Mouse (Mus musculus): ENCODE data around the gene Olfr1155. TPM values are rescaled to one million over a fixed set of nuclear protein-coding genes. Genes with fewer than 3 reads are reported as not detected.

Gene Olfr1155
- polyA plus RNA-seq (2012; rRNA removed), result not detected in 2 replicates

DNA sequence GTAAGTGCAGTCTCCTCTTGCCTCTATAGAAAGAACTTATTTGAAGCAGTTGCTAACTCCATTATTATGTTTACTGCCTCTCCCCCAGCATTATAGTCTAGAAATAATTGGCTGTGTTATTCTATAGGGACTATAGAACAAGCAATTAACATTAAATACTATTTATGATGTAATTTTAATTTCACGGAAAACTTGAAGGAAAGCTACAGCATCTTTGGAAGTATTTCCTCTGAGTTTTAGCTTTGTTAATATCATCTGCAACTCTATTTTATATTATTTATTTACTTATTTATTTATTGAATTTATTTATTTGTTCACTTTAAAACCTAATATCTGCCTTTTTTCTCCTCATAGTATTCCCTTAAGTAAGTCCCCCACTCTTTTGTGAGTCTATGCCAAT, at the start of gene Olfr1155:
TSS of gene Olfr1155 (minus strand) at position 101 of the 400 bp plus-strand sequence.
- Histone ChIP-seq H3K36me3 (ENCODE audit: control insufficient read depth, insufficient read depth, low read length) (no peaks in the 10 kb centered on the region), H3K4me3 (ENCODE audit: insufficient read depth, low read depth, low read length) (no peak within 1 kb of the TSS), H3K27ac (ENCODE audit: insufficient read depth, low read depth, low read length) (no peak within 1 kb of the TSS), H3K4me1 (ENCODE audit: control insufficient read depth, insufficient read depth, low read length) (no peaks in the 10 kb centered on the region), H3K27me3 (replicated peaks; ENCODE audit: control insufficient read depth, insufficient read depth, low read length) (no peaks in the 10 kb centered on the region)
- TF ChIP-seq POLR2A (IDR thresholded peaks at IDR 0.05; ENCODE audit: low read depth, low read length), result no peak
- no peak for TF ChIP-seq CTCF (conservative IDR thresholded peaks at IDR 0.05; ENCODE audit: insufficient read depth, insufficient read length, low read depth, low read length)
- WGBS, result 91% methylated on average over 1 of the region's 1 CpGs
- no peak for DNase-seq

DNA sequence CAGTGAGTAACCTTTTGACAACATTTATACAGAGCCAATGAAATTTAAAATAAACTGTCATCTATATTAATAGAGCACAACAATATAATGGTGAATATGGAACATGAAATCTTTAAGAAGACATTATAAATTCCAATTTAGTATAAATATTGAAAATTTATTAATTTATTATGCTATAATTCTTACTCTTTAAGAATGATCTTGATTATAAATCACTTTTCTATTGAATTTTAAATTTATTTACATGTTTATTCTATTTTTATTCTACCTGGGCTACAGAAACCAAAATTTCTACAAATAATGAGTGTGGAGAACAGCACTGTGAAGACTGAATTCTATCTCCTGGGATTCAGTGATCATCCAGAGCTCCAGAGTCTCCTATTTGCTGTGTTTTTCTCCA, 44.9 kb upstream of the Olfr1155 start, which contains the start of gene Olfr1158:
TSS of gene Olfr1158 (plus strand) at position 301 of the 400 bp plus-strand sequence.
- H3K36me3 ChIP-seq (ENCODE audit: control insufficient read depth, insufficient read depth, low read length), result no peaks in the 10 kb centered on the region
- no peak within 1 kb of the TSS for H3K4me3 ChIP-seq (ENCODE audit: insufficient read depth, low read depth, low read length)
- H3K27me3 ChIP-seq (replicated peaks; ENCODE audit: control insufficient read depth, insufficient read depth, low read length), result no peaks in the 10 kb centered on the region
- no peak for TF ChIP-seq POLR2A (IDR thresholded peaks at IDR 0.05; ENCODE audit: low read depth, low read length)
- no peaks in the 10 kb centered on the region for H3K4me1 ChIP-seq (ENCODE audit: control insufficient read depth, insufficient read depth, low read length)
- DNase-seq, result no peak
- no peak within 1 kb of the TSS for H3K27ac ChIP-seq (ENCODE audit: insufficient read depth, low read depth, low read length)

DNA sequence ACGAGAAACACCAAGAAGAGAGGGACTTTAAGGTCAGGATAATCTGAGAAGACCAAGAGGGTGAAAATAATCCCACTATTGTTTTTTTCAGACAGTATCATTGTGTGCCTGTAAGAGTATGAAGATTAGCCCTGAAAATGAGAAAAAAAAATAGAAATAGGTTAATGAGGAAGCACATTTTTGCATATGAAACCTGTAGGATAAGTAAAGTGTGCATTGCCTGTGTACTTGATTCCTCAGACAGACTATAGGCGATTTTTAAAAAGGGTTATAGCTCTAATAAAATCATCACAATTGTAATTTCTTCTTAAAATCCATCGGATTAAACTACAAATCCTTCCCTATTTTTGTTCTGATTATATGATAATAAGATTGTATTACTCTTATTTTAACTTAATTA, 29.6 kb upstream of the Olfr1155 start, which contains the start of gene Olfr74:
TSS of gene Olfr74 (minus strand) at position 101 of the 400 bp plus-strand sequence.
- H3K36me3 ChIP-seq (ENCODE audit: control insufficient read depth, insufficient read depth, low read length), result no peaks in the 10 kb centered on the region
- no peak within 1 kb of the TSS for H3K27ac ChIP-seq (ENCODE audit: insufficient read depth, low read depth, low read length)
- no peak for DNase-seq
- no peaks in the 10 kb centered on the region for H3K27me3 ChIP-seq (replicated peaks; ENCODE audit: control insufficient read depth, insufficient read depth, low read length)
- no peak within 1 kb of the TSS for H3K4me3 ChIP-seq (ENCODE audit: insufficient read depth, low read depth, low read length)
- H3K4me1 ChIP-seq (ENCODE audit: control insufficient read depth, insufficient read depth, low read length), result no peaks in the 10 kb centered on the region
- WGBS, result 66% methylated on average over 3 of the region's 3 CpGs
- TF ChIP-seq CTCF (conservative IDR thresholded peaks at IDR 0.05; ENCODE audit: insufficient read depth, insufficient read length, low read depth, low read length) (no peak), POLR2A (IDR thresholded peaks at IDR 0.05; ENCODE audit: low read depth, low read length) (no peak)

DNA sequence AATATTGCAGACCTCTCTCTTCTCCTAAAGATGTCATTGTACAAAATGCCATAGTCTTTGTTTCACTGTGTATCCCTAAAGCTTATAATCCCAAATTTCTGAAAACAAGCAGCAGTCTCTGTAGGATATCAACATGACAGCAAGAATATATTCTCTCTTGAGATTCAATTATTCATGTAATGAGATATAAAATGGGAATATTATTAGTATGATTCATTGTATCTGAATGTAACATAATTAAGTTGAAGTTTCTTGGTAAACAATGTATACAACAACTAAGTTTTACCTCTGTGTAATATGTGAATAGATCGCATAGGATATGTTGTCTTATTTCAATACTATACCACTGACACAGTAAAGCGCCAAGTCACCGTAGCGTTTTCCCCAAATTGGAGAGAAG, 23.3 kb upstream of the Olfr1155 start, which contains the start of gene Olfr1157:
TSS of gene Olfr1157 (minus strand) at position 101 of the 400 bp plus-strand sequence.
- H3K27ac ChIP-seq (ENCODE audit: insufficient read depth, low read depth, low read length), result no peak within 1 kb of the TSS
- TF ChIP-seq CTCF (conservative IDR thresholded peaks at IDR 0.05; ENCODE audit: insufficient read depth, insufficient read length, low read depth, low read length) (no peak), POLR2A (IDR thresholded peaks at IDR 0.05; ENCODE audit: low read depth, low read length) (no peak)
- no peaks in the 10 kb centered on the region for H3K27me3 ChIP-seq (replicated peaks; ENCODE audit: control insufficient read depth, insufficient read depth, low read length)
- DNase-seq, result no peak
- no peaks in the 10 kb centered on the region for H3K36me3 ChIP-seq (ENCODE audit: control insufficient read depth, insufficient read depth, low read length)
- H3K4me3 ChIP-seq (ENCODE audit: insufficient read depth, low read depth, low read length), result no peak within 1 kb of the TSS
- WGBS, result 94% methylated on average over 4 of the region's 4 CpGs
- H3K4me1 ChIP-seq (ENCODE audit: control insufficient read depth, insufficient read depth, low read length), result no peaks in the 10 kb centered on the region

DNA sequence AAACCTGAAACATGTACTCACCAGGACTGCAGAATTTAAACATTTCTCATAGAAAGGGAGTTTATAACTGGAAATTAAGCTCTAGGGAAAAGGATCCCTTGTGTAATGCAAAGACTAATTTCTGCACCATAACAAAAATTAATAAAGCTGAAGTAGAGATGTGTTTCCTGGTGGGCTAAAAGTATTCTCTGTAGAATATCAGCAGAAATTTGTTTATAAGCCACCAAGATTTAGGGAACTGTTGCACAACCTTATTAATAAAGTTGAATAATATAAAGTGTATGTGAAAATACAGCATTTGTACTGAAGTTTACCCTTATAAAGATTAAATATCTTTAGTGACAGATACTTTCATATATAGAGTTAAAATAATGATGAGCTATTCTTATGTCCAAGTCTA, 8.1 kb upstream of the Olfr1155 start, which contains the start of gene Olfr1156:
TSS of gene Olfr1156 (minus strand) at position 101 of the 400 bp plus-strand sequence.
- H3K4me1 ChIP-seq (ENCODE audit: control insufficient read depth, insufficient read depth, low read length), result no peaks in the 10 kb centered on the region
- DNase-seq, result no peak
- H3K27me3 ChIP-seq (replicated peaks; ENCODE audit: control insufficient read depth, insufficient read depth, low read length), result no peaks in the 10 kb centered on the region
- H3K4me3 ChIP-seq (ENCODE audit: insufficient read depth, low read depth, low read length), result no peak within 1 kb of the TSS
- H3K27ac ChIP-seq (ENCODE audit: insufficient read depth, low read depth, low read length), result no peak within 1 kb of the TSS
- TF ChIP-seq POLR2A (IDR thresholded peaks at IDR 0.05; ENCODE audit: low read depth, low read length) (no peak), CTCF (conservative IDR thresholded peaks at IDR 0.05; ENCODE audit: insufficient read depth, insufficient read length, low read depth, low read length) (no peak)
- no peaks in the 10 kb centered on the region for H3K36me3 ChIP-seq (ENCODE audit: control insufficient read depth, insufficient read depth, low read length)

DNA sequence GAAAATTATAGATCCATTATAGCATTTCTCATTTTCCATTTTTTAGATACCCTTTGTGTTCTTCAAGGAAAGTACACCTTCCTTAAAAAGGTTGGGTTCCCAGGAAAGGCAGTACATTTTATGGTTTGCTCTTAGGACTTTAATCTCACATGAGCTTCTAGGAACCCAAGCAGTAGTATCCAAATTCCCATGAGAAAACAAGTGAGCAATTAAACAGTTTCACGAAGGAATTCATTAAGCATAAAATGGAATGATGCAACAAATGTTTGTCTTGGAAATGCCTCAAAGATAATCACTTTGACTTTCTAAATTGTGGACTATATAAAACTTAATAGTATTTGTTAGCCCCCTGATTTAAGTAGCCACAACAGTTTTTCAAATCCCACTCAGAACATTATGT, 39.9 kb downstream of the Olfr1155 start, which contains the start of gene Olfr1154:
TSS of gene Olfr1154 (minus strand) at position 101 of the 400 bp plus-strand sequence.
- Histone ChIP-seq H3K27me3 (replicated peaks; ENCODE audit: control insufficient read depth, insufficient read depth, low read length) (no peaks in the 10 kb centered on the region), H3K4me1 (ENCODE audit: control insufficient read depth, insufficient read depth, low read length) (no peaks in the 10 kb centered on the region), H3K27ac (ENCODE audit: insufficient read depth, low read depth, low read length) (no peak within 1 kb of the TSS), H3K36me3 (ENCODE audit: control insufficient read depth, insufficient read depth, low read length) (no peaks in the 10 kb centered on the region), H3K4me3 (ENCODE audit: insufficient read depth, low read depth, low read length) (no peak within 1 kb of the TSS)
- TF ChIP-seq POLR2A (IDR thresholded peaks at IDR 0.05; ENCODE audit: low read depth, low read length) (no peak), CTCF (conservative IDR thresholded peaks at IDR 0.05; ENCODE audit: insufficient read depth, insufficient read length, low read depth, low read length) (no peak)
- no peak for DNase-seq
- WGBS, result 68% methylated on average over 1 of the region's 1 CpGs

DNA sequence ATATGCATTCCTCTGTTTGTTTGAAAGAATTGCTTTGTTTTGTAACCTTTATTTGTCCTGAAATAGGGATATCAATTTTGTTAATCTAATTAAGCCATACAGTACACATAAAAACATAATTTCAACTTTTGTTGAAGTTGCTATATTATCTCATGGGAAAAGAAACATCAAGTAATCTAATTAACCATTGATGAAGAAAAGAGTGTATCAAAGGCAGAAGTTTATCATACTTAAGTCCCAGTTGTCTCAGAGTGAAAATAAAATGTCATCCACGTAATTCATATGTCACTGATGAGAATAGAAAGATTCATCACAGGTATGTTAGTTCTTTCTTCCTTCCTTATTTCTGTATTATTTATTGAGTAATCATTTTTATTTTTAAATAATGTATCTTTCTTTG, 50.3 kb downstream of the Olfr1155 start, which contains the start of gene Olfr1153:
TSS of gene Olfr1153 (plus strand) at position 301 of the 400 bp plus-strand sequence.
- Histone ChIP-seq H3K27me3 (replicated peaks; ENCODE audit: control insufficient read depth, insufficient read depth, low read length) (no peaks in the 10 kb centered on the region), H3K27ac (ENCODE audit: insufficient read depth, low read depth, low read length) (no peak within 1 kb of the TSS), H3K4me1 (ENCODE audit: control insufficient read depth, insufficient read depth, low read length) (no peaks in the 10 kb centered on the region), H3K4me3 (ENCODE audit: insufficient read depth, low read depth, low read length) (no peak within 1 kb of the TSS), H3K36me3 (ENCODE audit: control insufficient read depth, insufficient read depth, low read length) (no peaks in the 10 kb centered on the region)
- no peak for TF ChIP-seq CTCF (conservative IDR thresholded peaks at IDR 0.05; ENCODE audit: insufficient read depth, insufficient read length, low read depth, low read length)
- TF ChIP-seq POLR2A (IDR thresholded peaks at IDR 0.05; ENCODE audit: low read depth, low read length), result no peak
- WGBS, result 61% methylated on average over 1 of the region's 1 CpGs
- no peak for DNase-seq

Other genes starting within 250 kb of the Olfr1155 start
- gene Olfr1137, start 232.0 kb downstream of the Olfr1155 start, polyA plus RNA-seq (2012; rRNA removed), result not detected in 2 replicates
- gene Olfr1138, start 205.2 kb downstream of the Olfr1155 start, polyA plus RNA-seq (2012; rRNA removed), result not detected in 2 replicates
- not detected in 2 replicates for gene Olfr1140, start 201.4 kb downstream of the Olfr1155 start, polyA plus RNA-seq (2012; rRNA removed)
- not detected in 2 replicates for gene Olfr1141, start 191.1 kb downstream of the Olfr1155 start, polyA plus RNA-seq (2012; rRNA removed)
- not detected in 2 replicates for gene Olfr152, start 165.7 kb downstream of the Olfr1155 start, polyA plus RNA-seq (2012; rRNA removed)
- gene Olfr1143, start 144.5 kb downstream of the Olfr1155 start, polyA plus RNA-seq (2012; rRNA removed), result not detected in 2 replicates
- gene Olfr1145, start 135.3 kb downstream of the Olfr1155 start, polyA plus RNA-seq (2012; rRNA removed), result not detected in 2 replicates
- gene Olfr1148, start 114.6 kb downstream of the Olfr1155 start, polyA plus RNA-seq (2012; rRNA removed), result not detected in 2 replicates
- not detected in 2 replicates for gene Olfr1150-ps1, start 101.1 kb downstream of the Olfr1155 start, polyA plus RNA-seq (2012; rRNA removed)
- not detected in 2 replicates for gene Olfr1151, start 89.3 kb downstream of the Olfr1155 start, polyA plus RNA-seq (2012; rRNA removed)
- gene Olfr1152, start 78.6 kb downstream of the Olfr1155 start, polyA plus RNA-seq (2012; rRNA removed), result not detected in 2 replicates
- gene Olfr1153, start 50.2 kb downstream of the Olfr1155 start, polyA plus RNA-seq (2012; rRNA removed), result not detected in 2 replicates
- gene Olfr1154, start 40.0 kb downstream of the Olfr1155 start, polyA plus RNA-seq (2012; rRNA removed), result not detected in 2 replicates
- gene Olfr1156, start 8.0 kb upstream of the Olfr1155 start, polyA plus RNA-seq (2012; rRNA removed), result not detected in 2 replicates
- gene Olfr1157, start 23.2 kb upstream of the Olfr1155 start, polyA plus RNA-seq (2012; rRNA removed), result not detected in 2 replicates
- gene Olfr74, start 29.5 kb upstream of the Olfr1155 start, polyA plus RNA-seq (2012; rRNA removed), result not detected in 2 replicates
- not detected in 2 replicates for gene Olfr1158, start 45.0 kb upstream of the Olfr1155 start, polyA plus RNA-seq (2012; rRNA removed)
- gene Olfr1160, start 63.1 kb upstream of the Olfr1155 start, polyA plus RNA-seq (2012; rRNA removed), result not detected in 2 replicates
- not detected in 2 replicates for gene Olfr1161, start 77.6 kb upstream of the Olfr1155 start, polyA plus RNA-seq (2012; rRNA removed)
- not detected in 2 replicates for gene Olfr73, start 92.6 kb upstream of the Olfr1155 start, polyA plus RNA-seq (2012; rRNA removed)
- gene Olfr1162, start 106.0 kb upstream of the Olfr1155 start, polyA plus RNA-seq (2012; rRNA removed), result not detected in 2 replicates
- gene Olfr1163, start 126.7 kb upstream of the Olfr1155 start, polyA plus RNA-seq (2012; rRNA removed), result not detected in 2 replicates
- gene Olfr1164, start 148.8 kb upstream of the Olfr1155 start, polyA plus RNA-seq (2012; rRNA removed), result not detected in 2 replicates
- not detected in 2 replicates for gene Olfr1166, start 183.1 kb upstream of the Olfr1155 start, polyA plus RNA-seq (2012; rRNA removed)
- not detected in 2 replicates for gene Olfr1167, start 210.1 kb upstream of the Olfr1155 start, polyA plus RNA-seq (2012; rRNA removed)
- gene Olfr1168, start 236.7 kb upstream of the Olfr1155 start, polyA plus RNA-seq (2012; rRNA removed), result not detected in 2 replicates